Mouse (Mus musculus) CH12.LX (cell line): Measurements from ENCODE around the gene 9530077C05Rik. TPM values are rescaled to one million over a fixed set of nuclear protein-coding genes. Genes with fewer than 3 reads are reported as not detected.

Source experiments
- DNase-seq: peaks from one replicate; pipeline ENCODE4 v3.0.0-alpha.2; 2013; ENCODE audit errors: extremely low read depth
- H3K27ac ChIP-seq: 2 replicates; pipeline ENCODE4 v1.5.1; 2012; ENCODE audit warnings: low read depth, mild to moderate bottlenecking, control low read depth, moderate library complexity; ENCODE audit not compliant: insufficient read depth
- H3K27me3 ChIP-seq: replicated peaks from 2 replicates; pipeline ENCODE3; 2012; ENCODE audit warnings: inconsistent platforms
- H3K36me3 ChIP-seq, 2 experiments: replicated peaks in 1 of 2; 2 replicates each; pipeline versions ENCODE3 to v1.6.1; 2012; ENCODE audit warnings: inconsistent platforms in 1 of 2, low read length in 1 of 2, mild to moderate bottlenecking in 1 of 2, mixed read lengths in 1 of 2, moderate library complexity in 1 of 2; ENCODE audit not compliant: control insufficient read depth in 1 of 2, insufficient read depth in 1 of 2
- H3K4me1 ChIP-seq, 2 experiments: 2 replicates each; pipeline ENCODE4 v1.6.1; 2012; ENCODE audit warnings: inconsistent platforms in 1 of 2, moderate library complexity in 1 of 2; ENCODE audit not compliant: insufficient read depth in 2 of 2, control insufficient read depth in 1 of 2
- H3K4me2 ChIP-seq: 2 replicates; pipeline ENCODE4 v1.6.1; 2012; ENCODE audit warnings: low read depth, mild to moderate bottlenecking, control low read depth; ENCODE audit not compliant: poor library complexity, insufficient read depth, severe bottlenecking
- H3K4me3 ChIP-seq, 3 experiments: fragments of 150-350 bp in 1 of 3; sonication (generic) in 1 of 3; replicated peaks in 1 of 3; 2 replicates each; pipeline versions ENCODE3 to v1.5.1; 2011 to 2012; ENCODE audit warnings: low read depth in 2 of 3, low read length in 2 of 3, mild to moderate bottlenecking in 2 of 3, moderate library complexity in 2 of 3, control low read depth in 1 of 3, improper control_type of control experiment in 1 of 3, inconsistent platforms in 1 of 3, mixed read lengths in 1 of 3; ENCODE audit not compliant: poor library complexity in 1 of 3
- H3K79me2 ChIP-seq: replicated peaks from 2 replicates; pipeline ENCODE4 v1.6.1; 2012; ENCODE audit warnings: mild to moderate bottlenecking, moderate library complexity; ENCODE audit not compliant: control insufficient read depth, poor library complexity, insufficient read depth, severe bottlenecking; ENCODE audit errors: extremely low read depth
- H3K9ac ChIP-seq: 2 replicates; pipeline ENCODE4 v1.6.1; 2012; ENCODE audit warnings: low read depth, mild to moderate bottlenecking, control low read depth, moderate library complexity; ENCODE audit not compliant: insufficient read depth
- H3K9me3 ChIP-seq: replicated peaks from 2 replicates; pipeline ENCODE3; 2012; ENCODE audit warnings: low read length, inconsistent platforms, mixed read lengths
- BHLHE40 ChIP-seq: IDR thresholded peaks from 2 replicates; pipeline ENCODE4 v1.6.1; 2011; ENCODE audit warnings: mild to moderate bottlenecking, low read depth, low read length, improper control_type of control experiment
- CHD2 ChIP-seq: IDR thresholded peaks from 2 replicates; pipeline ENCODE4 v1.6.1; 2011; ENCODE audit warnings: low read length, improper control_type of control experiment
- CTCF ChIP-seq, 2 experiments: IDR thresholded peaks in 1 of 2; conservative IDR thresholded peaks in 1 of 2; 2 replicates each; pipeline ENCODE4 v1.5.1; 2011 to 2012; ENCODE audit warnings: low read depth in 2 of 2, low read length in 2 of 2, improper control_type of control experiment in 1 of 2, inconsistent platforms in 1 of 2, mild to moderate bottlenecking in 1 of 2, moderate library complexity in 1 of 2
- EP300 ChIP-seq: IDR thresholded peaks from 2 replicates; pipeline ENCODE4 v1.6.1; 2011; ENCODE audit warnings: low read length, improper control_type of control experiment
- ETS1 ChIP-seq: conservative IDR thresholded peaks from 2 replicates; pipeline ENCODE4 v1.6.1; 2012; ENCODE audit warnings: low read depth, mild to moderate bottlenecking, inconsistent platforms, low read length, improper control_type of control experiment, moderate library complexity
- GABPA ChIP-seq: IDR thresholded peaks from 2 replicates; pipeline ENCODE4 v1.6.1; 2012; ENCODE audit warnings: low read depth, low read length, improper control_type of control experiment, inconsistent platforms; ENCODE audit not compliant: insufficient replicate concordance
- HCFC1 ChIP-seq: IDR thresholded peaks from 2 replicates; pipeline ENCODE4 v1.6.1; 2012; ENCODE audit warnings: low read depth, mild to moderate bottlenecking, inconsistent platforms, low read length, improper control_type of control experiment
- IRF4 ChIP-seq: IDR thresholded peaks from 2 replicates; pipeline ENCODE4 v1.6.1; 2014; ENCODE audit warnings: low read depth, mild to moderate bottlenecking, inconsistent platforms, low read length, improper control_type of control experiment
- JUND ChIP-seq: conservative IDR thresholded peaks from 2 replicates; pipeline ENCODE4 v1.6.1; 2011; ENCODE audit warnings: low read depth, low read length, improper control_type of control experiment
- MAFK ChIP-seq: IDR thresholded peaks from 2 replicates; pipeline ENCODE4 v1.6.1; 2011; ENCODE audit warnings: low read length, improper control_type of control experiment; ENCODE audit not compliant: insufficient replicate concordance
- MAX ChIP-seq: IDR thresholded peaks from 2 replicates; pipeline ENCODE4 v1.6.1; 2011; ENCODE audit warnings: low read length, improper control_type of control experiment
- MXI1 ChIP-seq: IDR thresholded peaks from 2 replicates; pipeline ENCODE4 v1.6.1; 2011; ENCODE audit warnings: mild to moderate bottlenecking, low read depth, low read length, improper control_type of control experiment
- MYC ChIP-seq: IDR thresholded peaks from 2 replicates; pipeline ENCODE4 v1.6.1; 2011; ENCODE audit warnings: low read depth, mild to moderate bottlenecking, improper control_type of control experiment, low read length
- POLR2AphosphoS2 ChIP-seq: IDR thresholded peaks from 2 replicates; pipeline ENCODE4 v1.6.1; 2011; ENCODE audit warnings: low read depth, low read length, improper control_type of control experiment
- RAD21 ChIP-seq: IDR thresholded peaks from 2 replicates; pipeline ENCODE4 v1.6.1; 2011; ENCODE audit warnings: low read depth, mild to moderate bottlenecking, low read length, improper control_type of control experiment, moderate library complexity
- RCOR1 ChIP-seq: conservative IDR thresholded peaks from 2 replicates; pipeline ENCODE4 v1.6.1; 2012; ENCODE audit warnings: low read depth, mild to moderate bottlenecking, inconsistent platforms, low read length, improper control_type of control experiment
- SIN3A ChIP-seq: IDR thresholded peaks from 2 replicates; pipeline ENCODE4 v1.6.1; 2012; ENCODE audit warnings: low read length, improper control_type of control experiment, inconsistent platforms
- TBP ChIP-seq: conservative IDR thresholded peaks from 2 replicates; pipeline ENCODE4 v1.6.1; 2011; ENCODE audit warnings: low read depth, low read length, improper control_type of control experiment
- TCF12 ChIP-seq: IDR thresholded peaks from 2 replicates; pipeline ENCODE4 v1.6.1; 2014; ENCODE audit warnings: low read depth, mild to moderate bottlenecking, inconsistent platforms, low read length, improper control_type of control experiment
- USF2 ChIP-seq: conservative IDR thresholded peaks from 2 replicates; pipeline ENCODE4 v1.6.1; 2011; ENCODE audit warnings: low read depth, low read length, improper control_type of control experiment
- ZC3H11A ChIP-seq: IDR thresholded peaks from 2 replicates; pipeline ENCODE4 v1.6.1; 2012; ENCODE audit warnings: low read depth, mild to moderate bottlenecking, inconsistent platforms, low read length, improper control_type of control experiment
- ZMIZ1 ChIP-seq: IDR thresholded peaks from 2 replicates; pipeline ENCODE4 v1.6.1; 2012; ENCODE audit warnings: low read depth, mild to moderate bottlenecking, inconsistent platforms, low read length, improper control_type of control experiment
- ZNF384 ChIP-seq: IDR thresholded peaks from 2 replicates; pipeline ENCODE4 v1.6.1; 2012; ENCODE audit warnings: low read depth, low read length, improper control_type of control experiment, inconsistent platforms
- dilution Hi-C: fragments of 300-500 bp; cut with MboI; formaldehyde crosslinking; loops from 2 replicates; pipeline ENCODE4 v1.14.3; 2020; ENCODE audit warnings: low sequenced_read_pairs; ENCODE audit not compliant: extremely low pct_unique_long_range_greater_than_20kb, extremely low pct_ligation_motif_present
- in situ Hi-C: fragments of 300-500 bp; cut with MboI; formaldehyde crosslinking; loops from 3 replicates; pipeline ENCODE4 v1.14.3; 2019; ENCODE audit warnings: low sequenced_read_pairs, low pct_ligation_motif_present, low pct_unique_long_range_greater_than_20kb, mixed read lengths
- polyA plus RNA-seq: library from polyadenylated mRNA; unstranded; fragments of >175 nt; gene quantifications from 2 replicates; pipeline ENCODE4 v1.2.1, GENCODE M21; 2012; ENCODE audit warnings: low read depth; ENCODE audit not compliant: insufficient read length
- total RNA-seq, 2 experiments: library from RNA; depleted of rRNA; stranded (reverse); fragments of 300-350 nt in 1 of 2; fragments of >200 nt in 1 of 2; gene quantifications; 2 replicates each; pipeline ENCODE4 v1.2.3; 2012 to 2014

Gene 9530077C05Rik
- total and polyA plus RNA-seq, 3 experiments, result 0.71 to 1.4 (median 0.93) TPM

DNA sequence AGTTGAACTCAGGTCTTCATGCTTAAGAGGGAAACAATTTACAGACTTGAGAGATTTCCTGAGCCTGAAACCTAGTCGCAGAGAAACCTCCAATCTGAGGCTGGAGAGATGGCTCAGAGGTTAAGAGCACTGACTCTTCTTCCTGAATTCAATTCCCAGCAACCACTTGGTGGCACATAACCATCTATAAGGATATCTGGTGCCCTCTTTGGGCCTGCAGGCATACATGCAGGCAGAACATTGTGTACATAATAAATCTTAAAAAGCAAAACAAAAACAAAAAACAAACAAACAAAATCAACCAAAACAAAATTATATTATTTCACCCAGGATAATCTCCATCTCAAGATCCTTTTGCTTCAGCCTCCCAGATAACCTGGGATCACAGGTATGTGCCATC lies 27.5 kb downstream of the 9530077C05Rik start:
- in situ Hi-C loops, result no loop called here
- TF ChIP-seq MYC, result no peak
- TF ChIP-seq CHD2, result no peak
- no peak for TF ChIP-seq ZNF384
- TF ChIP-seq MAFK, result no peak
- TF ChIP-seq MXI1, result no peak
- TF ChIP-seq IRF4, result no peak
- no peak for TF ChIP-seq JUND
- TF ChIP-seq TBP, result no peak
- TF ChIP-seq CTCF (conservative IDR thresholded peaks at IDR 0.05 in 1 of 2, IDR thresholded peaks at IDR 0.05 in 1 of 2; ENCODE audit: low read depth in 2 of 2, low read length in 2 of 2), result peak in 1 of 2 experiments; percentile 35; a peak in 2 of 4 replicates
- TF ChIP-seq ZMIZ1, result no peak
- TF ChIP-seq MAX, result no peak
- peak; percentile 23 for TF ChIP-seq RAD21
- dilution Hi-C loops, result no loop called here
- H3K27ac ChIP-seq, result no peak overlapping the region
- H3K79me2 ChIP-seq, result no peaks in the 10 kb centered on the region
- H3K36me3 ChIP-seq, result peaks cover 0 to 5% of the 10 kb centered on the region in 2 experiments
- H3K4me1 ChIP-seq, result no peaks in the 10 kb centered on the region
- no peaks in the 10 kb centered on the region for H3K9me3 ChIP-seq
- no peak for DNase-seq
- no peak overlapping the region for H3K9ac ChIP-seq
- H3K27me3 ChIP-seq, result no peaks in the 10 kb centered on the region
- H3K4me3 ChIP-seq, result no peak overlapping the region
- H3K4me2 ChIP-seq, result no peak overlapping the region

DNA sequence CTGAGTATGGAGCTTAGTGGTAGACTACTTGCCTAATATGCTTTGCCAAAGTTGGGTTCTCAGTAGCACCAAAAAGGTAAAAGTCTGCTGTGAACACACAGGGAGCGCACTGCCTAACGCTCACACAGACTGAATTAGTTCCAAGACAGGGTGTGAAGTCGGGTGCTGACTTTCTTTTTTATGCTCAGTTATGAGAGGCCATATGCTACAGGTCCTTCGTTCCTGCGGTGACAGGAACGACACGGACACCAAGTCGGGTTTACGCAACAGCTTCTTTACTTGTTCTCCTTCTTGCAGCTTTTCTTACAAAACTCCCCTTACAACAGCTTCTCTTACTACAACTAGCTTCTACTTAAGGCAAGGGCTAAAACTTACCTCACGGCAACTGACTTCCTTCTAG lies 31.8 kb downstream of the 9530077C05Rik start:
- Histone ChIP-seq H3K27me3 (no peaks in the 10 kb centered on the region), H3K4me1 (no peaks in the 10 kb centered on the region), H3K27ac (no peak overlapping the region), H3K4me3 (no peak overlapping the region), H3K9me3 (no peaks in the 10 kb centered on the region), H3K9ac (no peak overlapping the region), H3K36me3 (peaks cover 11 to 36% of the 10 kb centered on the region in 2 experiments), H3K4me2 (no peak overlapping the region), H3K79me2 (no peaks in the 10 kb centered on the region)
- TF ChIP-seq GABPA, result no peak
- no peak for TF ChIP-seq SIN3A
- no peak for TF ChIP-seq JUND
- TF ChIP-seq ETS1, result no peak
- TF ChIP-seq RCOR1, result no peak
- no peak for TF ChIP-seq ZC3H11A
- TF ChIP-seq USF2, result no peak
- no peak for TF ChIP-seq HCFC1
- TF ChIP-seq TCF12, result no peak
- no peak for TF ChIP-seq CHD2
- no peak for TF ChIP-seq POLR2AphosphoS2
- TF ChIP-seq BHLHE40, result no peak
- TF ChIP-seq EP300, result no peak
- no peak for TF ChIP-seq TBP
- dilution Hi-C loops (no loop called here), in situ Hi-C loops (no loop called here)
- no peak for DNase-seq
